Mouse (Mus musculus): Measurements from ENCODE around the gene Tmem72.

The Tmem72 gene

GRCm38 (mm10) chr6:116647763-116648162 lies 69.0 kb downstream of the Tmem72 start:
- DNase-seq, result no peak

GRCm38 (mm10) chr6:116644335-116644734 lies 72.4 kb downstream of the Tmem72 start:
- no peak for DNase-seq

- DNase-seq, result no peak
These were observed 72.8 kb downstream of the Tmem72 start for GRCm38 (mm10) chr6:116643881-116644280.

GRCm38 (mm10) chr6:116642942-116643341 lies 73.8 kb downstream of the Tmem72 start:
- no peak for DNase-seq

- DNase-seq, result no peak
These were observed 77.0 kb downstream of the Tmem72 start for GRCm38 (mm10) chr6:116639663-116640062.

- no peak for DNase-seq
These were observed 77.8 kb downstream of the Tmem72 start for GRCm38 (mm10) chr6:116638871-116639270.

GRCm38 (mm10) chr6:116637496-116637895 lies 79.2 kb downstream of the Tmem72 start:
- DNase-seq, result no peak

GRCm38 (mm10) chr6:116636581-116637235 lies 80.0 kb downstream of the Tmem72 start:
- DNase-seq, result no peak

- DNase-seq, result no peak
These were observed 81.2 kb downstream of the Tmem72 start for GRCm38 (mm10) chr6:116635251-116636180.

GRCm38 (mm10) chr6:116633741-116634695 lies 82.7 kb downstream of the Tmem72 start:
- no peak for DNase-seq

GRCm38 (mm10) chr6:116632129-116632528 lies 84.6 kb downstream of the Tmem72 start:
- DNase-seq, result peak; percentile 56

GRCm38 (mm10) chr6:116629766-116630165 lies 86.9 kb downstream of the Tmem72 start:
- DNase-seq, result no peak

Data from cerebellum, adult 8-10 months (tissue).